Mouse (Mus musculus) kidney, embryonic 14.5 days (tissue): ENCODE data around the gene Hsp90ab1. TPM values are rescaled to one million over a fixed set of nuclear protein-coding genes. Genes with fewer than 3 reads are reported as not detected.
A peak's percentile ranks its signal among the peaks of the same experiment; 100 is the strongest.

Source experiments
- ATAC-seq: fragments of 200-750 bp; cut with Nextera tagmentation; 2 replicates; pipeline ENCODE4 v1.8.0; 2017; ENCODE audit warnings: moderate number of reproducible peaks, mild to moderate bottlenecking, moderate TSS enrichment, moderate library complexity; ENCODE audit not compliant: low FRiP score, low TSS enrichment
- H3K27ac ChIP-seq: fragments of 300-500 bp; sonication (generic); 2 replicates; pipeline ENCODE4 v1.5.1; 2014; ENCODE audit warnings: low read depth, mild to moderate bottlenecking, low read length, moderate library complexity, mixed read lengths
- H3K27me3 ChIP-seq: fragments of 300-500 bp; sonication (generic); 2 replicates; pipeline ENCODE4 v1.6.1; 2014; ENCODE audit warnings: mild to moderate bottlenecking, low read length; ENCODE audit not compliant: control insufficient read depth, insufficient read depth
- H3K36me3 ChIP-seq: fragments of 300-500 bp; sonication (generic); 2 replicates; pipeline ENCODE4 v1.6.1; 2014; ENCODE audit warnings: low read length, mixed read lengths; ENCODE audit not compliant: control insufficient read depth, insufficient read depth
- H3K4me1 ChIP-seq: fragments of 300-500 bp; sonication (generic); 2 replicates; pipeline ENCODE4 v1.6.1; 2014; ENCODE audit warnings: low read length, mixed read lengths; ENCODE audit not compliant: control insufficient read depth, insufficient read depth
- H3K4me2 ChIP-seq: fragments of 300-500 bp; sonication (generic); replicated peaks from 2 replicates; pipeline ENCODE4 v1.6.1; 2014; ENCODE audit warnings: low read depth, mild to moderate bottlenecking, low read length
- H3K4me3 ChIP-seq: fragments of 300-500 bp; sonication (generic); 2 replicates; pipeline ENCODE4 v1.5.1; 2014; ENCODE audit warnings: mild to moderate bottlenecking, low read length
- H3K9ac ChIP-seq: fragments of 300-500 bp; sonication (generic); 2 replicates; pipeline ENCODE4 v1.6.1; 2014; ENCODE audit warnings: low read depth, mild to moderate bottlenecking, low read length, moderate library complexity
- H3K9me3 ChIP-seq: fragments of 300-500 bp; sonication (generic); 2 replicates; pipeline ENCODE4 v1.6.1; 2016; ENCODE audit warnings: low read length; ENCODE audit not compliant: control insufficient read depth
- WGBS: fragments of 180-500 bp; shearing (Covaris S2); extraction: QIAGEN DNeasy Blood & Tissue Kit; methylation state at CpG from one replicate; pipeline ENCODE4 v1.1.7; 2014; 5-methylcytosine and 5-hydroxymethylcytosine counted together
- polyA plus RNA-seq: library from polyadenylated mRNA; unstranded; fragments of >200 nt; fragmentation: Nextera tagmentation; extraction: Ambion mirVana; gene quantifications from 2 replicates; pipeline ENCODE4 v1.2.1, GENCODE M21; 2014

Gene Hsp90ab1
- polyA plus RNA-seq, 1 experiment from 2014 or later: 1,961 TPM

GRCm38 (mm10) chr17:45598891-45599290 is 25.8 kb upstream of the Hsp90ab1 start:
- no peak overlapping the region for H3K4me3 ChIP-seq
- no peak for ATAC-seq
- H3K4me1 ChIP-seq: peaks cover 38% of the 10 kb centered on the region
- H3K4me2 ChIP-seq: peak overlapping the region; percentile 88
- no peak overlapping the region; the same call in 1 of the 2 replicates for H3K9ac ChIP-seq
- H3K36me3 ChIP-seq: no peaks in the 10 kb centered on the region
- no peaks in the 10 kb centered on the region for H3K9me3 ChIP-seq
- WGBS: 63% methylated on average over 3 of the region's 3 CpGs
- H3K27me3 ChIP-seq: 0 out of 2 replicates have a peak, but pooled peaks cover 4% of the 10 kb centered on the region
- H3K27ac ChIP-seq: no peak overlapping the region

GRCm38 (mm10) chr17:45598376-45598775 is 25.3 kb upstream of the Hsp90ab1 start:
- Histone ChIP-seq H3K4me1 (peaks cover 43% of the 10 kb centered on the region), H3K27ac (no peak overlapping the region), H3K9me3 (no peaks in the 10 kb centered on the region), H3K4me2 (no peak overlapping the region), H3K36me3 (no peaks in the 10 kb centered on the region), H3K27me3 (0 out of 2 replicates have a peak, but pooled peaks cover 4% of the 10 kb centered on the region), H3K9ac (no peak overlapping the region), H3K4me3 (no peak overlapping the region)
- no peak for ATAC-seq
- 96% methylated on average over 2 of the region's 2 CpGs for WGBS

- no peak for ATAC-seq
- Histone ChIP-seq H3K9ac (no peak overlapping the region), H3K27me3 (peaks cover 6% of the 10 kb centered on the region; the same call in 1 of the 2 replicates), H3K4me2 (no peak overlapping the region), H3K36me3 (no peaks in the 10 kb centered on the region), H3K9me3 (no peaks in the 10 kb centered on the region), H3K4me1 (peaks cover 49% of the 10 kb centered on the region), H3K4me3 (no peak overlapping the region), H3K27ac (no peak overlapping the region)
- 31% methylated on average over 3 of the region's 3 CpGs for WGBS
These were observed 24.7 kb upstream of the Hsp90ab1 start for GRCm38 (mm10) chr17:45597787-45598186.

GRCm38 (mm10) chr17:45596631-45597396 is 23.7 kb upstream of the Hsp90ab1 start:
- H3K4me1 ChIP-seq: peaks cover 59% of the 10 kb centered on the region
- 37% methylated on average over 11 of the region's 11 CpGs for WGBS
- H3K27ac ChIP-seq: no peak overlapping the region
- no peak overlapping the region for H3K4me3 ChIP-seq
- H3K36me3 ChIP-seq: no peaks in the 10 kb centered on the region
- ATAC-seq: peak; percentile 17; the same call in 1 of the 2 replicates
- H3K4me2 ChIP-seq: no peak overlapping the region
- H3K9ac ChIP-seq: no peak overlapping the region
- no peaks in the 10 kb centered on the region for H3K9me3 ChIP-seq
- H3K27me3 ChIP-seq: peaks cover 6% of the 10 kb centered on the region; the same call in 1 of the 2 replicates

- Histone ChIP-seq H3K4me1 (peaks cover 62% of the 10 kb centered on the region), H3K27ac (no peak overlapping the region)
- WGBS: 3% methylated on average over 23 of the region's 23 CpGs
These were observed 22.8 kb upstream of the Hsp90ab1 start for GRCm38 (mm10) chr17:45595736-45596390.

GRCm38 (mm10) chr17:45594881-45595735 is 22.0 kb upstream of the Hsp90ab1 start:
- peak overlapping the region; percentile 61 for H3K4me3 ChIP-seq
- peak; percentile 78 for ATAC-seq
- H3K9me3 ChIP-seq: no peaks in the 10 kb centered on the region
- WGBS: 1% methylated on average over 58 of the region's 58 CpGs
- H3K4me2 ChIP-seq: peak overlapping the region; percentile 97
- H3K36me3 ChIP-seq: no peaks in the 10 kb centered on the region
- H3K4me1 ChIP-seq: peaks cover 62% of the 10 kb centered on the region
- H3K27ac ChIP-seq: no peak overlapping the region
- peaks cover 3% of the 10 kb centered on the region; the same call in 1 of the 2 replicates for H3K27me3 ChIP-seq
- peak overlapping the region; percentile 72 for H3K9ac ChIP-seq

More at GRCm38 (mm10) chr17:45595736-45596390, 22.8 kb upstream of the Hsp90ab1 start:
- Histone ChIP-seq H3K9ac (peak overlapping the region; percentile 72), H3K36me3 (no peaks in the 10 kb centered on the region), H3K4me2 (peak overlapping the region; percentile 97), H3K4me3 (peak overlapping the region; percentile 61), H3K27me3 (peaks cover 3% of the 10 kb centered on the region; the same call in 1 of the 2 replicates), H3K9me3 (no peaks in the 10 kb centered on the region)
- ATAC-seq: peak; percentile 30

- H3K27me3 ChIP-seq: peaks cover 3% of the 10 kb centered on the region; the same call in 1 of the 2 replicates
- WGBS: 44% methylated on average over 8 of the region's 8 CpGs
- H3K27ac ChIP-seq: no peak overlapping the region
- peaks cover 54% of the 10 kb centered on the region for H3K4me1 ChIP-seq
- H3K9ac ChIP-seq: peak overlapping the region; percentile 72
- peak overlapping the region; percentile 61 for H3K4me3 ChIP-seq
- H3K4me2 ChIP-seq: peak overlapping the region; percentile 97
- no peak for ATAC-seq
- peaks cover 8% of the 10 kb centered on the region; the same call in 1 of the 2 replicates for H3K36me3 ChIP-seq
- H3K9me3 ChIP-seq: no peaks in the 10 kb centered on the region
These were observed 21.1 kb upstream of the Hsp90ab1 start for GRCm38 (mm10) chr17:45594195-45594594.

GRCm38 (mm10) chr17:45593479-45593878 is 20.4 kb upstream of the Hsp90ab1 start:
- 0 out of 2 replicates have a peak overlapping the region, but pooled peaks have one; percentile 25 for H3K9ac ChIP-seq
- no peaks in the 10 kb centered on the region for H3K9me3 ChIP-seq
- 33% methylated on average over 8 of the region's 8 CpGs for WGBS
- peaks cover 51% of the 10 kb centered on the region for H3K4me1 ChIP-seq
- no peak for ATAC-seq
- peaks cover 9% of the 10 kb centered on the region; the same call in 1 of the 2 replicates for H3K36me3 ChIP-seq
- peaks cover 3% of the 10 kb centered on the region; the same call in 1 of the 2 replicates for H3K27me3 ChIP-seq
- peak overlapping the region; percentile 9 for H3K4me2 ChIP-seq
- H3K4me3 ChIP-seq: peak overlapping the region; percentile 1; the same call in 1 of the 2 replicates
- H3K27ac ChIP-seq: no peak overlapping the region
